Mouse (Mus musculus) cerebellum, adult 8-10 months (tissue): Measurements from ENCODE around the gene Mei1.
A peak's percentile ranks its signal among the peaks of the same experiment; 100 is the strongest.
"Not testable (repeated sequence)": the region's sequence is repeated elsewhere in the genome, so short reads cannot be mapped to it uniquely, and the experiment has no call there.

Source experiments
- DNase-seq: peaks from one replicate; pipeline ENCODE4 v3.0.0; 2022

The Mei1 gene

DNA sequence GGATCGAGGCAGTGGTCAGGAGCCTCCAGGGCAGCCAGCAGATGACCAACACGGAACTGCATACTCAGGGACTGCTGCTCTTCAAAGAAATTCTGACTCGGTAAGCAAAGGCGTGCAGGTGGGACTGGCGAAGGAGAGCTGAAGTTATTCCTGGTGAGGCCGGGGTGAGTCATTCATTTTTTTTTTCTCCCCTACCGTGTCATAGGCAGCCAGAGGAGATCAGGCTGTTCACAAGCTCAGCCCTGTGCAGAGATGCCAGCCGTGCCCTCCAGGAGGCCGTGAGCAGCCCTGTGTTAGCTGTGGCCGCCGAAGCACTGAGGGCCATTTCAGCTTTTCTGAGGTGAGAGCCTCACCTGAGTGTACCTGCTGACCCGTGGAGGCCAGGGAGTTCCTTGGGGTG lies 16.3 kb downstream of the Mei1 start:
- DNase-seq, result no peak

DNA sequence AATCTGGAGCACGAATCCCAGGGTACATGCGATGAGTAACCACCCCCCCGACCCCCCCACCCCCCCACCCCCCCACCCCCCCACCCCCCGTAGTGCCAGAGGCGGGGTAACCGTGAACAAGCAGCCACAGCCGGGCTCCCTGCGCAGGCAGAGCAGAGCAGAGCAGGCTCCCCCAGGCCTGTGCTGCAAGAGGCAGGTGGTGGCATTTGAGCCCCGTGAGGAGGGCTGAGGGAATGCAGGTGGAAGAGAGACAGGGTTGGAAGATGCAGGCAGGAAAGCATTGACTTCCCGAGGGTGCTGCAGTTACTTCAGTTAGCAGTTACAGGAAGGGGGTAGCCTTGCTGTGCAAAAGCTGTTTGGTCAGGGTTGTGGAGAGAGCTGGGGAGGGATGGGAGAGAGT lies 17.5 kb downstream of the Mei1 start:
- DNase-seq, result no peak

DNA sequence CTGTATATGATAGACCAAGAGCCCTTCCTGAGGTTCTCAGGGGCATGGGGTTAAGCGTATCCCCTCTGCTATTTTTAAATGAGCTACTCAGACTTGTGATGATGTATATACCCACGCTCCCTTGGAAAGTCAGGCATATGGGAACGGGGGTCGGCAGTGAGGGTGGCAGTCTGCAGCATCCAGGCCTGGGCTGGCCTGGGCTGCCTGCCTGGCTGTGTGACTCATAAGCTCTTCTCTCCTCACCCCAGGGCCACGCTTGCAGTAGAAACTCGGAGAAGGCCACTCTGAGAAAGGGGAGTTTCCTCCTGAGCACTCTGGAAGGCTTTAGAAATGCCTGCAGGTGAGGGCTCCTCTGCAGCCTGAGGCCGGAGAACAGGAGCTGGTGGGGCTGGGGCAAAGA lies 21.3 kb downstream of the Mei1 start:
- DNase-seq, result no peak

DNA sequence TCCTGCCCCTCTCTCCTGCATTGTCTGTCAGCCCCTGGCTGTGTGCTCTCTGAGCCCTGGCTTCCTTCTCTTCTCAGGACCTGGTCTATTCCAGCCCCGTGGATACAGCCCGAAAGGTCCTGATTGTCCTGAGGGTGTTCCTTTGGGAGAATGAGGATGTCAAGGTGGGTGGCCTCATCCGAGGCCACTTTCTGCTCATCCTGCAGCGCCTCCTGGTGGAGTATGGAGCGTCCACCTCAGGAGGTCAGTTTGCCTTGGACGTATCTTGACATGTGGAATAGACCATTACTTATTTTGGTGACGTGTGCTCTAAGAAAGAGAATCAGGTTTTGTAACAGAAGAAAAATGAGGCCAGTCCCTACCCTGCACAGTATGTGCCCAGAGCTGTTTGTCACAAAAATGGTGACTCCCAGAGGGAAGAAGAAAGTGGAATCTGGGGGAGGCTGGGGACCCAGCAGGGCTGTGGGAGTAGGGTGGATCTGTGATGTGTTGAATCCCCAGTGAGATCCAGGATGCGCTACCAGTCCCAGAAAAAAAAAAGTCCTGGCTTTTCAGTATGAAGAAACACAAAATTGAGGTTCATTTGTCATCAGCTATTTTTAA lies 37.3 kb downstream of the Mei1 start:
- DNase-seq, result peak; percentile 73

DNA sequence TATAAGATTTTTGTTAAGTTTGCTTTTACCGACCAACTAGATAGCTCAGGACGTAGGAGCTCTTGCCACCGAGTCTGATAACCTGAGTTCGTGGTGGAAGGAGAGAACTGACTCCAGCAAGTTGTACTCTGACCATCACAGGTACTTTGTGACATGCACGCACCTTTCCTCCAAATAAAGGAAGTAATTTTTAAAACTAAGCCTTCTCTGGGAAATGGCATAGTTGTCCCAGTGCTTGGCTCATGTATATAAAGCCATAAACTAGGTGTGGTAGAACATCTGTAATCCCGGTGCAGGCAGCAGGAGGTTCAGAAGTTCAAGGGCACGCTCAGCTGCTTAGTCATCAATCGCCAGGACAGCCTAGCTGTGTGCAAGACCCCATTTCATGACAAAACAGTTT lies 50.7 kb downstream of the Mei1 start:
- no peak for DNase-seq

DNA sequence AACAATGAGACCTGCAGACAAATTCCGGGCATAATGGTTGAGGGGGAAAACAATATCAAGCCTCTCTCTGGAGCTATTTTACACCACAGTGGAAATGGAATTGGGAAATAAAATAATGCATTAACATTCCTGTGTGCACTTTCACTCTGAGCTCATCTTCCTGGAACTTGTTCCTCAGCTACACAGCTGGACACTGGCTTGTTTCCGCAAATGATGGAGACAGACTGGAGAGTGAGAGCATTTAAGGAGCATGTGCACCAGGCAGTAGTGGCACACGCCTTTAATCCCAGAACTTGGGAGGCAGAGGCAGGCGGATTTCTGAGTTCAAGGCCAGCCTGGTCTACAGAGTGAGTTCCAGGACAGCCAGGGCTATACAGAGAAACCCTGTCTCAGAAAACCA lies 56.9 kb downstream of the Mei1 start:
- not testable (repeated sequence) for DNase-seq

DNA sequence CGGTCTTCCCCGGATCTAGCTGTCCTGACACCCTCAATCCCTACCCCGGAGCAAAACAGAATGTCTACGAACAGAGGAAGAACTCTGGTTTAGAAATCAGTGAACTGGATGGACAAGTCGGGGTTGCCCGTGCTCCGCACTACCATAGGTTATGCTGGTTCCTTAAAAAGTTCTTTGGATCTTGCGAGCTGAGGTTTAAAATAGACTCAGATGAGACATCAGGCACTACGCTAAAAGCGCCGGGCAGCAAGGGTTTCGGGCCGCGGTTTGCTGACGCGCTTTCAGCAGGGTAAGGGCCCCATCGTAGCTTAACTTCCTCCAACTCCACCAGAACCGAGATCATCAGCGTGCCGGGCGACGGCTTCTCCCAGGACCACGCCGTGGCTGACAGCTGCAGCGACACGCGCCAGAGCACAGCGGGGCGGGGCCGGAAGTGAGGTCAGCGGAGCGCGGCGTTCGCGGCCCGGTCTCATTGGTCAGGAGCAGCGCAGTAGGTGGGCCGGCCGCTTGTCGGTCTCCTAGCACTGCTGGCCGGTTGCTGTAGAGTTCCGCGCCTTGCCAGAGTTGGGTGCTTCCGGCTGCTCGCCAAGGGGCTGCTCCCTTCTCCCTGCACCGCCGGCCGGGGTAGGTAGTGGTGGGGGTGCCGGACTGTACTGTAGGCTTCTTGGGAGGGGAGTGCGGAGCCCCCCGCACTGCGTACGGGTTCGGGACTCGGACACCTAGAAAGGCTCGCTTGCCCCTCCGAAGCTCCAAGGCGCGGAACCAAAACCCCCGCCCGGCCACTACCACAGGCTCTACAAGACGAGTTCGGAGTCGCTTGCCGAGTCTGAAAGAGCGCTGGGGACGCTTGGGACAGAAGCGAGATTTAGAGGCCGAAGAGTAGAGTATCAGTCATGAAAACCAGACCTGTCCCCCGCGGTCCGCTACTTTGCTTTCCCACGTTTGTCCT lies 57.9 kb downstream of the Mei1 start, which contains the start of gene Ccdc134:
Gene Ccdc134 (plus strand): TSS at position 497 of the 949 bp plus-strand sequence.
- DNase-seq, result peak; percentile 94

DNA sequence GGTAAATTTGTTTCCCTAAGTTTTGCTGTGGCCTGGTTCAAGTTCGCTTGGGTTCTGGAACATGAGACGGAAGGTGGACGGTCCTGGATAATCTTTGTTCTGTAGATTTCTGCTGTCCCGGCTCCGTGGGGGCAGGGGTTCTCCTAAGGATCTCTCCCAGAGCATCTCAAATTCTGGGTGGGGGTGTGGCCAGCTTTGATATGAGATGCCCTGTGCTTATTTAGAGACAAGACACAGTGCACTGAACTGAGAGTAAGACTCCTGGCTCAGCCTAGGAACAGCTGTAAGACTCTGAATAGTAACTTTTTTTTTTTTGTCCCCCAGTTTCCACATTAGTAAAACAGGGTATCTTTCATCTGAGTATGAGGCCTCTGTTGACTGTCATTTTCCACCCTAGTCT lies 58.6 kb downstream of the Mei1 start:
- DNase-seq, result no peak

DNA sequence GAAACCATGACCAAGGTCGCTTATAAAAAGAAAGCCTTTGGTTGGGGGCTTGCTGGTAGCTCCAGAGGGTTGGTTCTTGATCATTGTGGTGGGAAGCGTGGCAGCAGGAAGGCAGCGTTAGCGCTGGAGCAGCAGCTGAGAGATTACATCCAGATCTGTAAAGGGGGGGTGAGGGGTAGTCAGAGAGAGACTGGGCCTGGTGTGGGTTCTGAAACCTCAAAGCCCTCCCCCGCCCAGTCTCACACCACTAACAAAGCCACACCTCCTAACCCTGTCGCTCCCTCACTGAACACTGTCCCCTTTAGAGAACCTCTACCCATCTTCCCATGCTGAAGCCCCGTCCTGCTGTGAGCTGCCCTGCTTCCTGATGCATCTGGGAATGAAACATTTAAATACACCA lies 60.8 kb downstream of the Mei1 start:
- DNase-seq, result no peak

DNA sequence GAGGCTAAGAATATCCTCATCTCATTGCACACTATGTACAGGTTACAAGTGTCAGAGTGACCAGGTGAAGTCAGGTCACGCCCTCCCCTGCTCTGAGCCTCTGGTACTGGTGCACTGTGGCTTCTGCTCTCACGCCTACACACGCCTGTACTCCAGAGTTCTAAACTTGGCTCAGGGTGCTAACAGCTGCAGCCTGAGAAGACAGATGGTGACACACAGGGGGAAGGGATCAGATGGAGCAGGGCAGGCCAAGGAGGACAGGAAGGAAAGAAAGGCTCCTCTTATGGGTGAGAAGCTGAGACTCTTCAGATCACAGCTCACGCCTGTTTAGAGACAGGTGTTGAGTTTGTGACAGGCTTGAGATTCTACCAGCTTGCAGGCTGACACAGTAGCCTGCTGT lies 65.6 kb downstream of the Mei1 start:
- DNase-seq, result no peak

DNA sequence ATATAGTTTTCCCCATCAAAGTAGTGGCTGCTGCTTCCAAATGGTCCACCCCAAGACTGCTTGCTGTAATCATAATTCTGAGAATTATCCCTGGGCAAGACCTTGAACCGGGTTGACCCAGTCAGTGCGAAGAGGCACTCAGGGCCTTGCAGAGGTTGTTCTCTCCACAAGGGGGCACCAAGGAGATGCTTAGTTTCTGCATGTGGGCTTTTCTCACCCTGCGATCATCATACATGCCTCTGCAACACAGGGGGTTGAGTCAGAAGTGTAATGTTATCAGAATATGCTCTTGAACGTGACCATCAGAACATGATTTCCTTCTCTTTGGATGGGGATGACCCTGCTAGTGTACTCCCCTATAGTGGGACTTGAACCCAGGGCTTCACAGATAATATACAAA lies 68.8 kb downstream of the Mei1 start:
- DNase-seq, result peak; percentile 72

DNA sequence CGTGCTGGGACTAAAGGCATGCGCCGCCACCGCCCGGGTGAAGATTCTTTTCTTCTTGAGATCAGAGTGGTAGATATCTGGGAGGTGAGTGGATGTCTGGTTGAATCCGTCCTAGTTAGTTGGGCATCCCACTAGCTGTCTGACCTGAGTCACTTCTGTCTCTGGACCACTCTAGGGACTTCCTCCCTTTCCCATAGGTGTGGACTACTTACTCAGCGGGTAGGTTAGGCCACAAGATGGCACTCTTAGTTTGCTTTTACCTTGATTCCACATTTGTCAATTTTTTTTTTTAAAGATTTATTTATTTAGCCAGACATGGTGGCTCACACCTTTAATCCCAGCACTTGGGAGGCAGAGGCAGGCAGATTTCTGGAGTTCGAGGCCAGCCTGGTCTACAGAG lies 69.4 kb downstream of the Mei1 start:
- peak; percentile 39 for DNase-seq

DNA sequence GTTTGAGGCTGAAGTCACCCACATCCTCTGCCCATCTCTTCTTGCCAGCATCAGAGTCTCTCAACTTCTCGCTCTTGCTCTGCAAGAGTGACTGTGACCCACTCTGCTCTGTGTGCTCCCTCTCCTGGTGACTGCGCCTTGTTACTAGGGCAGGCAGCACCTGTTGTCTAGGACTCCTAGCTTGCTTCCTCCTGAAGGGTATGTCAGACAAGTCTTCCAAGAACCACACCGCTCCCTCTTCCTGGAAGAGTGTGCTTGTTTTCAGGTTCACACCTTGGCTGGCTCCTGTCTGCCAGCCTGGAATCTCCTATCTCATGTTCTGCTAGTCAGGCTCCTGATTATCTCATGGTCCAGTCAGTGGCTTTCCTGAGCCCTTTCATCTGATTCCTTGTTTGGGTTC lies 70.6 kb downstream of the Mei1 start:
- no peak for DNase-seq

DNA sequence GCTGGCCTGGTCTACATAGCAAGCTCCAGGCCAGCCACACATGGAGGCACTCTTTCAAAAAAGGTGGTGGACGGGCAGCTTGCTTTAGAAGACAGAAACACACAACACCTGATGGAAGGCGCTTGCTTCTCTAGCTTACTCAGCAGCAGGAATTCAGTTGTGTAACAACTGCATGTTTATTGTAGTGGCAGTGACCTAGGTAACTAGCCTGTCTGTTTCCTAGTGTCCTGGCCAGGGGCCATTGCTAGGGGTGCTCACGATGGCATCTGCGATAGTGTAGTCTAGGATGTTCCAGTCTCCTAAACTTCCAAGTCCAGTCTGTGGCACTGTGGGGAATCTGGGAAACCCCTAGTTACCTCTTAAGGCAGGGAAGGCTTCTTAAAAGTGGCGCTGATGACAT lies 74.4 kb downstream of the Mei1 start:
- DNase-seq, result no peak

DNA sequence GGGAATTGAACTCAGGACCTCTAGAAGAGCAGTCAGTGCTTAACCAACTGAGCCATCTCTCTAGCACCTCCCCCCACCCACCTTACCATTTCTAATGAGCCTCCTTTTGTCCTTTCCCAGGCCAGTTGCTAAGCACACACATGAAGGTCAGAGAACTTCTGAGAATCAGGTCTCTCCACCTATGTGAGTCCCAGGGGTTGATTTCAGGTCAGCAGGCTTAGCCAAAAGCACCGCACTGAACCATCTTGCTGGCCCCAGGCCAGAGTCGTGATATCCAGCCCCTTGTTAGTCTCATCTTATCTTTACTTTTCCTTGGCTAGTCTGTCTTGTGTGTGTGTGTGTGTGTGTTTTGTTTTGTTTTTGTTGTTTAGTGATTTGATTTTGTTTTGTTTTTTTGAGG lies 75.6 kb downstream of the Mei1 start:
- DNase-seq, result no peak

DNA sequence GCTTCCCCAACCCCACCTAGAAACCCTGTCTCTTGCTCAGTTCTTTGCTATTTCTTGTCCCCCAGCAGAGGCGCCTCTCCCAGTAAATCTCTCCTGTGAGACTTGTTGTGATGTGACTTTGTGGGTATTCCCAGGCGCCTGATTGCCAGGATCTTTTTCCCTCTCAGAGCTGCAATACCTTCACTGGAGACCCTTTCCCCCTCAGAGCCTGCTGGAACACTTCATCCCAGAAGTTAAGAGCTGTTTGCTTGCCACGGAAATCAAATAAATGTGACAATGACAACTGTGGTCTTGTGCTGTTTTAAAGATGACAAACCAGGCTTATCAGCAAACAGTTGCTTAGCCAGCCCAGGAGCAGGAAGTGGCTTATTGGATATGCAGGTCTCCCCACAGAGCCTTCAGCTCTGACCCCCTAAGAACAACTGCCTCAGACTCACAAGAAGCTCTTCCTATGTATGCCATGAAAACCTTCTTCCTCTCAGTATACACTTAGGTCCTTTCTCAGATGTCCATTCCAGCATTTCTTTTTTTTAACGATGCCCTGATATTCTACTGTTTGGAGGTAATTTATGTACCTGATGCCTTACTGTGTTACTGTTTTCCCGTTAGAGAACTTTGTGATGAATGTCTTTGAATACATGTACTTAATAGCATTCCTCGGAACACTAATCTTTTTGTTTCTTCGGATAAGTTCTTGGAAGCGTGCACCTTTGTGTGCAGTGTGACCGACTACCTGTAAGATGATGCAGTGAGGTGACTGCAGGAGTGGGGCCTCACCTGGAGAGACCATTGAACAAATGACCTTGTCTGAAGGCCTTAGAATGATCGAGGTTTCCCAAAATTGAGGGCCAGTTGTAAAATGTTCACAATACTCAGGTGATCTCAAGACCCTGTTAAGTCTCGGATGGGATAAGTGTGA lies 76.3 kb downstream of the Mei1 start:
- DNase-seq, result no peak

DNA sequence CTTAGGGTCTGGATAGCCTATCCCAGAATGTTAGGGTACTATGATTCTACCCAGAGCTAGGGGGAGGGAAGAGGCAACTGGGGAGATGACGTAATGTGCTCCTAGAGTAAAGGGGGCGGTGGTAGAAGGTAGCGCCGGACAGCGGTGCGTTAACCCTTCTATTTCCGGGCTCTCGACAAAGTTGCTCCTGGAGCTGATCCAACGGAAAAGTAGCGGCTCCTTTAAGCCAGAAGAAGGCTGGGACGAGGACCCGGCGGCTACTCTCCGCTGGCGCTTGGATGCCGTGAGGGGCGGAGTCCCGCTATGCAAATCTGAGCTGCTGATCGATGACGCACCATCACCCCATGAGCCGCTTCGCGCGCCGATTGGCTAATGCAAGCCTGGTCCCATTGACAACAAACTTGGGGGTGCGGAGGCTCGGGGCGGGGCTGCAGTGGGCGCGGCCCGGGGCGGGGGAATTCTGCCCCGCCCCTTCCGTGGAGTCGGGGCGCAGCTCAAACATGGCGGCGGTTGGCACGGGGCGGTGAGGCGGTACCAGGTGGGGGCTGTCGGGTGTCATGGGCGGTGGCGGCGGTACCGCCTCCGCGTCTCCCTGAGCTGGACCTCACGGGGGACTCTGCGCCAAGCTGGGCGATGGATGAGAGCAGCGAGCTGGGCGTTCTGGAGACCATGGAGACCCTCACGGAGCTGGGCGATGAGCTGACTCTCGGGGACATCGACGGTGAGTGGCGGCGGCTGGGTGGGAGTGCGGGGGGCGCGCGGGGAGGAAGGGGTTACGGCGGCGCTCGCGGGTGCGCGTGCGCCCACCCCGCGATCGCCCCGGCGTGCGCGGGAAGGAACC lies 77.2 kb downstream of the Mei1 start, which contains the start of gene Srebf2:
Gene Srebf2 (plus strand): TSS at position 412 of the 841 bp plus-strand sequence.
- peak; percentile 97 for DNase-seq

DNA sequence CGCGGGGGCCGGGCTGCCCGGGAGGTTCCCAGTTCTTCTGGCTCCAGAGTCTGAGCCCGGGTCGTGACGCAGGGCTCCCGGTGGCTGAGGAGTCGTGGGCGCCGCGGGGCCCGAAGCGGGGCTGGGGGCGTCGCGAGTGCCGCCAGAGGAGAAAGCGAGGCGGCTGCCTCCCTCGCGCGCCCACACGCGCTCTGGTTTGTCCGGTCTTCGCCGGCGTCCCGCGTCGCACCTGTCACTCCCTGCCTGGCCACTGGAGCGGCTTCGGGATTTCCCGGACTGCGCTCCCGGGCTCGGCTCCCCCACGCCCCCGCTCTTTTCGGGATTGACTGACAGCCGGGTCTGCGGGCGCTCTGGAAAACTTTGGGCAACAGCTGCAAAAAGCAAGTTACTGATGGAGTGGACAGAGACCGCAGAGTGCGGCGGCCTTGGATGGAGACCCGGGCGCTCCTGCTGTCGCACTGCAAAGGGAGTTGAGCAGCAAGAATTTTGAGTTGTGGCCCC lies 77.9 kb downstream of the Mei1 start:
- DNase-seq, result peak; percentile 63

DNA sequence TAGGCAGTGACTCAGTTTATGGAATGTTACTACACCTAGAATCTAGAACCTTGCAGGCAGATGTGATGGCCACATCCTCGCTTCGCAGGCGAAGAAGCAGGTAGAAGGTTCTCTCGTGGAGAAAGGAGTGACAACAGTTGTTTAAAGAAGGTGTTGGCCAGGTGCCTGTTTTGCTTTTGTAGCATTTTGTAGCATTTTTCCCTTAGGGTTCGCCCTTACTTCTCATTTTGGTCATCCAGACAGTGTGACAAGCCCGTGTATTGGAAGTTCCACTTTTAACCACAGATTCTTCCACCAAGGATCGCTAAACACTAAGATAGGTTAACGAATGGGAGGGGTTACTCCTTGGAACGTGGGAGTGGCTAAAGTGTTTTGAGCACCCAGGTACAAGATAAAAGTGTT lies 78.7 kb downstream of the Mei1 start:
- no peak for DNase-seq

DNA sequence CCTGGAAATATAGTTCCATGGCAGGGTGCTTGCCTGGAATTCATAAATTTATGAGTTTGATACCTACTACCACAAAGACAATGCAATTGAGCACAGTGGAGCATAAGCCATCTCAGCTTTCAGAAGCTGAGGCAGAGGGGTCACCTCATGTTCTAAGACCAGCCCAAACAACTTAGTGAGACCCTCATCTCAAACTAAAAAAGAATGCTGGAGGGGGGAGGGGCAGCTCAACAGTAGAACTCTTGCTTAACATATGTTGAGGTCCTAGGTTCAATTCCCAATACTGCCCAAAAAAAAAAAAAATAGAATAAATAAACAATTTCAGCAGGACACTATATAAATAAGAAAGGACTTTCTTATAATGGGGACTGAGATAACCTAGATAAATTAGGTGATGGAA lies 80.2 kb downstream of the Mei1 start:
- DNase-seq, result no peak

DNA sequence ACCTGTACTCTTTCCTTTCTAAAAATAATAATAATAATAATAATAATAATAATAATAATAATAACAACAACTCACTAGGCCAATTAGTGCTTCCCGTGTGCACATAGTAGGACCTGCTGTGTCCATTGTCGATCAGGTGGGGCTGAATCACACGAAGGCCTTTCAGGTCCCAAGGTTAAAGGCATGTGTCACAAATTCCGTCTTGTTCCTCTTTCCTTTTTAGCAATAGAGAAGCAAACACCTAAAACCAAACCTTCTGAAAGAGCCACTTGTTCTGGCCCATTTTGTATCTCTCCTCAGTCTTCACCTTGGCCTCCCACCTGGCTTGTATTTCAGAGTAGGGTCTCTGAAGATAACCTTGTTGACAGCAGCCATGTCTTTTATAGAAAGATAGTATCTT lies 81.4 kb downstream of the Mei1 start:
- DNase-seq, result no peak

DNA sequence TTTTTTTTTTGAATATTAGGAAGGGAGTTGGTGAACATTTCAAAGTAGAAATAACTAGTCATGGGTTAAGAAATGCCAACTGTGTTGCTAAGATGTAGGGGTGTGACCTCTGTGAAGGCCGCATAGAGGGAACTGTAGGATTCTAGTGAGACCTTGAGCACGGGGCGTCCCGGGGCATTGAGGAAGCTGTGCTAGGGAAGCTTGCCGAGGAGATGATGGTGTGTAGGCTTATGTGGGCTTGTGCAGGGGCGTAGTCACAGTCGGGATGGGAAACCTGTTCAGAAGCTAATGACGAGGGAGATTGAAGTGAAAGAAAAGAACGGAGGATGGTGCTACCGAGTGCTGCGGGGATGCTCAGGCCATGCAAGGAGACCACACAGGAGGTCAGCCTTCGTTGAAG lies 82.2 kb downstream of the Mei1 start:
- no peak for DNase-seq
